Mouse (Mus musculus): ENCODE results near the gene Itgb2.

DNA sequence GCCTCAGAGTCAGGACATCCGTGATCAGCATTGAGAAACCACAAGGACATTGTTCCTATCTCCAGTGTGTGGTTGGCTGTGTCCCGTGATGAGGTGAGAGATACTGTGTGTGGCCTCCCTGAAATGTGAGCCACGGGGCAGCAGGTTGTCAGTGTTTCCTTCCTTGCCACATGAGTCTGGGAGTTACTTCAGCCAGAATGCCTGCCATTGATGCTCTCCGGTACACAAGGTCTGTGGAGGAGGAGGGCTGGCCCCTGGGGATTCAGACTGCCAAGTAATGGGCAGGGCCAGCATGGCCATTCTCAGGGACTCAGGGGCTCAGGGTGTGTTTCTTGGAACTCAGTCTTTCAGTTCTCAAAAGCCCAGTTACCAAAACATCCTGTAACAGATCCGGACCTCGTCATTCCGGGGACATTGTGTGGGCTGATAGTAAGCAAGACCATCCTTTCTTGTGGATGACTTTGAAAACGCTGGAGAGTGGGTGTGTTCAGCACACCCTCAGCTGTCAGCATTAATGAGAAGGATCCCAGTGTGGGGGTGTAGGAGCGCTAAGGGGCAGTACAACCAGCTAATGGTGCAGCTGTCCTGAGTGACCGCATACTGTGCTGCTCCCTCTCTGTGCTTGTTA, 53.9 kb downstream of the Itgb2 start:
- TF ChIP-seq POLR2A (IDR thresholded peaks at IDR 0.05; ENCODE audit: low read depth, low read length): no peak
- TF ChIP-seq CTCF (IDR thresholded peaks at IDR 0.05; ENCODE audit: extremely low read depth, insufficient read depth, insufficient read length, insufficient replicate concordance): no peak

Data from spleen, adult 2 months (tissue).